In genomic region chr6:116679563-116680288, GRCm38 (mm10) we compare ENCODE assay signal across 11 mouse cellular contexts. TPM values are rescaled to one million over a fixed set of nuclear protein-coding genes. Genes with fewer than 3 reads are reported as not detected.
DNase-seq lines count a peak whose midpoint lies in the region; ATAC-seq and TF ChIP-seq lines count a peak whose summit lies in the region.
"Had no signal": no experiment of that assay in that cellular context is flagged by ENCODE, and none has a peak within 500 bp of the region (broad histone marks: within the 10 kb centered on the region; RNA-seq: fewer than 3 reads in every experiment).

No protein-coding gene starts in this region.

- no peak for TF ChIP-seq POLR2A in small intestine, adult 2 months (IDR thresholded peaks at IDR 0.05; ENCODE audit: low read depth, low read length)

- 0 out of 2 replicates have a peak, but pooled peaks have one; percentile 23 for ATAC-seq in liver, embryonic 14.5 days (ENCODE audit: insufficient read depth)
- ATAC-seq: midbrain, embryonic 15.5 days had no signal

- DNase-seq in layer of hippocampus, adult 11-12 months (ENCODE audit: low spot score) = peak; percentile 46
- DNase-seq in layer of hippocampus, adult 18-20 months (ENCODE audit: low spot score in 2 of 2) = no peak
- DNase-seq in brain, adult 2 months (ENCODE audit: low read depth, low spot score) = peak; percentile 41
- DNase-seq in liver, embryonic 14.5 days (ENCODE audit: low read depth in 3 of 3, low spot score in 3 of 3) = no peak
- DNase-seq in urinary bladder, postnatal 4 days (ENCODE audit: low spot score in 2 of 2) = no peak
- DNase-seq in MN1 (ENCODE audit: low spot score) = no peak

- H3K27me3 ChIP-seq in liver, embryonic 14.5 days (ENCODE audit: control insufficient read depth, insufficient read depth, low read length) = no peaks in the 10 kb centered on the region
- H3K27me3 ChIP-seq in small intestine, adult 2 months (ENCODE audit: control insufficient read depth, insufficient read depth, low read length) = no peaks in the 10 kb centered on the region
- H3K27me3 ChIP-seq: forebrain, embryonic 12.5 days; heart, embryonic 12.5 days; midbrain, embryonic 15.5 days had no signal

- TF ChIP-seq EP300 in liver, embryonic 14.5 days (IDR thresholded peaks at IDR 0.05; ENCODE audit: low read depth) = no peak

- no peak for TF ChIP-seq CTCF in liver, embryonic 14.5 days (IDR thresholded peaks at IDR 0.05; ENCODE audit: low read depth)
- TF ChIP-seq CTCF in small intestine, adult 2 months (IDR thresholded peaks at IDR 0.05; ENCODE audit: extremely low read depth, insufficient read length, insufficient replicate concordance, low read depth, low read length) = no peak

- no peak overlapping the region for H3K9ac ChIP-seq in liver, embryonic 14.5 days (replicated peaks)
- H3K9ac ChIP-seq: forebrain, embryonic 12.5 days; heart, embryonic 12.5 days; midbrain, embryonic 15.5 days had no signal

- H3K27ac ChIP-seq in liver, embryonic 14.5 days = no peak overlapping the region
- H3K27ac ChIP-seq in small intestine, adult 2 months (ENCODE audit: insufficient read depth, low read depth, low read length) = 0 out of 2 replicates have a peak overlapping the region, but pooled peaks have one; percentile 15
- H3K27ac ChIP-seq: forebrain, embryonic 12.5 days; layer of hippocampus, adult 2 months; midbrain, embryonic 15.5 days had no signal

- H3K36me3 ChIP-seq in liver, embryonic 14.5 days (replicated peaks; ENCODE audit: control insufficient read depth, insufficient read depth, low read depth) = no peaks in the 10 kb centered on the region
- no peaks in the 10 kb centered on the region for H3K36me3 ChIP-seq in small intestine, adult 2 months (ENCODE audit: control insufficient read depth, insufficient read depth, low read length)
- H3K36me3 ChIP-seq: forebrain, embryonic 12.5 days; heart, embryonic 12.5 days; midbrain, embryonic 15.5 days had no signal

- no peak overlapping the region for H3K4me3 ChIP-seq in liver, embryonic 14.5 days (ENCODE audit: insufficient read depth in 1 of 2, low read depth in 2 of 2, low read length in 2 of 2)
- H3K4me3 ChIP-seq in small intestine, adult 2 months (ENCODE audit: low read depth, low read length) = no peak overlapping the region
- H3K4me3 ChIP-seq: forebrain, embryonic 12.5 days; heart, embryonic 12.5 days; layer of hippocampus, adult 2 months; midbrain, embryonic 15.5 days had no signal

- H3K9me3 ChIP-seq in liver, embryonic 14.5 days (ENCODE audit: control insufficient read depth, low read length) = no peaks in the 10 kb centered on the region
- H3K9me3 ChIP-seq: forebrain, embryonic 12.5 days; heart, embryonic 12.5 days; midbrain, embryonic 15.5 days had no signal

- peaks cover 0 to 10% of the 10 kb centered on the region in 2 experiments; a peak in 2 of 4 replicates for H3K4me1 ChIP-seq in liver, embryonic 14.5 days (replicated peaks; ENCODE audit: control insufficient read depth in 2 of 2, insufficient read depth in 2 of 2, low read length in 1 of 2)
- H3K4me1 ChIP-seq in small intestine, adult 2 months (ENCODE audit: control insufficient read depth, insufficient read depth, insufficient read length, low read length) = peaks cover 10% of the 10 kb centered on the region
- H3K4me1 ChIP-seq: midbrain, embryonic 15.5 days had no signal

- 37% methylated on average over 5 of the region's 5 CpGs for WGBS in liver, embryonic 14.5 days (ENCODE audit: insufficient replicate concordance)
- WGBS in small intestine, adult 2 months = 54% methylated on average over 5 of the region's 5 CpGs

- no peak overlapping the region for H3K4me2 ChIP-seq in liver, embryonic 14.5 days (ENCODE audit: low read depth)
- H3K4me2 ChIP-seq: forebrain, embryonic 12.5 days; heart, embryonic 12.5 days; midbrain, embryonic 15.5 days had no signal

RNA-seq across cellular contexts. Expression of gene Rassf4, which starts 6.0 kb away (rescaled TPM):
- total RNA-seq in layer of hippocampus, adult 18-20 months (2021) = 1 to 10 TPM; 3.3 to 3.9 TPM
- 1.5 and 1.9 TPM in 2 replicates for polyA plus RNA-seq in liver, embryonic 14.5 days (2012; rRNA removed)
- polyA plus RNA-seq in liver, embryonic 14.5 days (2014; fragmentation: Nextera tagmentation; extraction: Ambion mirVana) = 5.7 and 6.7 TPM in 2 replicates
- 3.7 and 4.4 TPM in 2 replicates for polyA plus RNA-seq in small intestine, adult 2 months (2012; rRNA removed)

RNA-seq across cellular contexts. Expression of gene Depp1, which starts 29.3 kb away (rescaled TPM):
- 1 to 10 TPM; 2.4 to 3.0 TPM for total RNA-seq in layer of hippocampus, adult 18-20 months (2021)
- 3.3 and 14.3 TPM in 2 replicates for polyA plus RNA-seq in liver, embryonic 14.5 days (2012; rRNA removed)
- 6.3 and 9.4 TPM in 2 replicates for polyA plus RNA-seq in liver, embryonic 14.5 days (2014; fragmentation: Nextera tagmentation; extraction: Ambion mirVana)
- polyA plus RNA-seq in small intestine, adult 2 months (2012; rRNA removed) = 1.4 and 2.6 TPM in 2 replicates

RNA-seq across cellular contexts. Expression of gene Tmem72, which starts 37.0 kb away (rescaled TPM):
- total RNA-seq in layer of hippocampus, adult 18-20 months (2021) = under 1 TPM; 0.72 to 0.79 TPM
- under 0.01 and 0.01 TPM in 2 replicates for polyA plus RNA-seq in liver, embryonic 14.5 days (2012; rRNA removed)
- under 0.01 TPM in 1 of 2 replicates, not detected in the other for polyA plus RNA-seq in liver, embryonic 14.5 days (2014; fragmentation: Nextera tagmentation; extraction: Ambion mirVana)
- polyA plus RNA-seq in small intestine, adult 2 months (2012; rRNA removed) = not detected in 2 replicates

RNA-seq across cellular contexts. Expression of gene Zfp422, which starts 50.9 kb away (rescaled TPM):
- total RNA-seq in layer of hippocampus, adult 18-20 months (2021) = 10 to 100 TPM; 20.5 to 24.6 TPM
- 9.0 and 10.9 TPM in 2 replicates for polyA plus RNA-seq in liver, embryonic 14.5 days (2012; rRNA removed)
- polyA plus RNA-seq in liver, embryonic 14.5 days (2014; fragmentation: Nextera tagmentation; extraction: Ambion mirVana) = 21.2 TPM in 2 replicates
- 1.3 and 2.9 TPM in 2 replicates for polyA plus RNA-seq in small intestine, adult 2 months (2012; rRNA removed)

Comparison
In these comparisons a context has a peak if more than half of its experiments do, and no peak if none do; other contexts are left out.
1. DNase-seq: peak in layer of hippocampus, adult 11-12 months (single experiment) and brain, adult 2 months (single experiment); none in layer of hippocampus, adult 18-20 months (0 of 2), liver, embryonic 14.5 days (0 of 3), urinary bladder, postnatal 4 days (0 of 2) and MN1 (single experiment).